In genomic region chr17:34855825-34856224, GRCm38 (mm10) we compare ENCODE assay signal across 8 mouse cellular contexts. TPM values are rescaled to one million over a fixed set of nuclear protein-coding genes. Genes with fewer than 3 reads are reported as not detected.
A peak's percentile ranks its signal among the peaks of the same experiment; 100 is the strongest.
DNase-seq lines count a peak whose midpoint lies in the region; ATAC-seq and TF ChIP-seq lines count a peak whose summit lies in the region.

No protein-coding gene starts in this region.

- no peaks in the 10 kb centered on the region for H3K27me3 ChIP-seq in heart, embryonic 10.5 days (ENCODE audit: insufficient read depth, poor library complexity, severe bottlenecking)
- H3K27me3 ChIP-seq in embryonic facial prominence, embryonic 14.5 days (replicated peaks; ENCODE audit: control insufficient read depth, insufficient read depth, low read length), result no peaks in the 10 kb centered on the region
- H3K27me3 ChIP-seq in midbrain, postnatal 0 days (ENCODE audit: insufficient read depth, low read length), result no peaks in the 10 kb centered on the region

- peaks cover 64% of the 10 kb centered on the region for H3K36me3 ChIP-seq in heart, embryonic 10.5 days
- peaks cover 48% of the 10 kb centered on the region for H3K36me3 ChIP-seq in embryonic facial prominence, embryonic 14.5 days (ENCODE audit: control insufficient read depth, insufficient read depth, low read length)
- H3K36me3 ChIP-seq in midbrain, postnatal 0 days (ENCODE audit: insufficient read depth, low read length), result peaks cover 35% of the 10 kb centered on the region

- TF ChIP-seq CTCF in midbrain, postnatal 0 days (IDR thresholded peaks at IDR 0.05), result peak; percentile 81

- H3K4me2 ChIP-seq in embryonic facial prominence, embryonic 14.5 days (ENCODE audit: low read depth, low read length), result no peak overlapping the region
- no peak overlapping the region for H3K4me2 ChIP-seq in midbrain, postnatal 0 days (ENCODE audit: low read depth, low read length, poor library complexity, severe bottlenecking)

- H3K4me1 ChIP-seq in heart, embryonic 10.5 days, result peaks cover 8% of the 10 kb centered on the region
- peaks cover 7% of the 10 kb centered on the region for H3K4me1 ChIP-seq in embryonic facial prominence, embryonic 14.5 days (ENCODE audit: control insufficient read depth, insufficient read depth, low read length)
- H3K4me1 ChIP-seq in midbrain, postnatal 0 days (ENCODE audit: insufficient read depth, low read length), result peaks cover 4% of the 10 kb centered on the region; the same call in 1 of the 2 replicates

- H3K9me3 ChIP-seq in heart, embryonic 10.5 days, result no peaks in the 10 kb centered on the region
- no peaks in the 10 kb centered on the region for H3K9me3 ChIP-seq in embryonic facial prominence, embryonic 14.5 days (ENCODE audit: control insufficient read depth, low read length)
- no peaks in the 10 kb centered on the region for H3K9me3 ChIP-seq in midbrain, postnatal 0 days (ENCODE audit: low read length)

- DNase-seq in heart, adult 8-10 months (ENCODE audit: low spot score), result peak; percentile 26
- DNase-seq in heart, embryonic 10.5 days (ENCODE audit: low spot score), result no peak
- DNase-seq in 416B (ENCODE audit: low read depth), result peak; percentile 56
- DNase-seq in NIH3T3 (ENCODE audit: low read depth), result peak; percentile 88
- peak; percentile 30 for DNase-seq in embryonic facial prominence, embryonic 14.5 days (ENCODE audit: low spot score)
- peak; percentile 77 for DNase-seq in kidney, postnatal 10 days
- DNase-seq in midbrain, postnatal 0 days (ENCODE audit: low spot score), result peak; percentile 45
- no peak for DNase-seq in frontal cortex, postnatal 14 days (ENCODE audit: low spot score in 2 of 2)

- ATAC-seq in embryonic facial prominence, embryonic 14.5 days (ENCODE audit: low read depth), result no peak
- ATAC-seq in midbrain, postnatal 0 days (ENCODE audit: low FRiP score), result no peak

- H3K4me3 ChIP-seq in heart, embryonic 10.5 days, result no peak overlapping the region
- no peak overlapping the region for H3K4me3 ChIP-seq in embryonic facial prominence, embryonic 14.5 days (ENCODE audit: low read depth, low read length)
- no peak overlapping the region for H3K4me3 ChIP-seq in midbrain, postnatal 0 days (ENCODE audit: low read depth, low read length)

- 0 out of 2 replicates have a peak overlapping the region, but pooled peaks have one; percentile 2 for H3K9ac ChIP-seq in embryonic facial prominence, embryonic 14.5 days (ENCODE audit: low read depth, low read length)
- no peak overlapping the region for H3K9ac ChIP-seq in midbrain, postnatal 0 days (replicated peaks; ENCODE audit: low read length, poor library complexity, severe bottlenecking)

- H3K27ac ChIP-seq in heart, embryonic 10.5 days, result no peak overlapping the region
- no peak overlapping the region for H3K27ac ChIP-seq in embryonic facial prominence, embryonic 14.5 days (replicated peaks; ENCODE audit: low read depth, low read length)
- no peak overlapping the region for H3K27ac ChIP-seq in midbrain, postnatal 0 days (ENCODE audit: low read depth, low read length)

- 42% methylated on average over 3 of the region's 3 CpGs for WGBS in heart, embryonic 10.5 days
- WGBS in embryonic facial prominence, embryonic 14.5 days, result 39% methylated on average over 3 of the region's 3 CpGs
- 33% methylated on average over 3 of the region's 3 CpGs for WGBS in midbrain, postnatal 0 days

RNA-seq across cellular contexts. Expression of gene Nelfe, which starts 5.6 kb away (rescaled TPM):
- total RNA-seq in heart, adult 8-10 months (2022), result 10 to 100 TPM; 16.6 to 17.9 (median 16.7) TPM
- 89.6 and 104 TPM in 2 replicates for polyA plus RNA-seq in heart, embryonic 10.5 days (2016; fragmentation: Nextera tagmentation; extraction: Ambion mirVana)
- polyA plus RNA-seq in embryonic facial prominence, embryonic 14.5 days (2014; fragmentation: Nextera tagmentation; extraction: Ambion mirVana), result 85.8 and 99.8 TPM in 2 replicates
- 33.1 and 35.1 TPM in 2 replicates for total RNA-seq in midbrain, postnatal 0 days (2014; rRNA removed)
- polyA plus RNA-seq in midbrain, postnatal 0 days (2015; fragmentation: Nextera tagmentation; extraction: Ambion mirVana), result 57.7 and 60.2 TPM in 2 replicates

RNA-seq across cellular contexts. Expression of gene Skiv2l, which starts 5.8 kb away (rescaled TPM):
- 10 to 100 TPM; 21.8 to 29.1 (median 25.8) TPM for total RNA-seq in heart, adult 8-10 months (2022)
- polyA plus RNA-seq in heart, embryonic 10.5 days (2016; fragmentation: Nextera tagmentation; extraction: Ambion mirVana), result 39.9 and 43.6 TPM in 2 replicates
- polyA plus RNA-seq in embryonic facial prominence, embryonic 14.5 days (2014; fragmentation: Nextera tagmentation; extraction: Ambion mirVana), result 38.9 and 46.6 TPM in 2 replicates
- 81.5 and 98.8 TPM in 2 replicates for total RNA-seq in midbrain, postnatal 0 days (2014; rRNA removed)
- 45.1 and 50.2 TPM in 2 replicates for polyA plus RNA-seq in midbrain, postnatal 0 days (2015; fragmentation: Nextera tagmentation; extraction: Ambion mirVana)

RNA-seq across cellular contexts. Expression of gene Cfb, which starts 6.5 kb away (rescaled TPM):
- total RNA-seq in heart, adult 8-10 months (2022), result 1 to 10 TPM; 2.2 to 8.5 (median 4.5) TPM
- 1.3 and 11.4 TPM in 2 replicates for polyA plus RNA-seq in heart, embryonic 10.5 days (2016; fragmentation: Nextera tagmentation; extraction: Ambion mirVana)
- polyA plus RNA-seq in embryonic facial prominence, embryonic 14.5 days (2014; fragmentation: Nextera tagmentation; extraction: Ambion mirVana), result 1.8 and 2.2 TPM in 2 replicates
- total RNA-seq in midbrain, postnatal 0 days (2014; rRNA removed), result 0.09 TPM in 1 of 2 replicates, not detected in the other
- 1.0 and 1.9 TPM in 2 replicates for polyA plus RNA-seq in midbrain, postnatal 0 days (2015; fragmentation: Nextera tagmentation; extraction: Ambion mirVana)

RNA-seq across cellular contexts. Expression of gene Dxo, which starts 19.0 kb away (rescaled TPM):
- total RNA-seq in heart, adult 8-10 months (2022), result 10 to 100 TPM; 10.6 to 15.9 (median 11.5) TPM
- 48.1 and 62.2 TPM in 2 replicates for polyA plus RNA-seq in heart, embryonic 10.5 days (2016; fragmentation: Nextera tagmentation; extraction: Ambion mirVana)
- polyA plus RNA-seq in embryonic facial prominence, embryonic 14.5 days (2014; fragmentation: Nextera tagmentation; extraction: Ambion mirVana), result 53.0 and 54.2 TPM in 2 replicates
- total RNA-seq in midbrain, postnatal 0 days (2014; rRNA removed), result 34.5 and 40.7 TPM in 2 replicates
- polyA plus RNA-seq in midbrain, postnatal 0 days (2015; fragmentation: Nextera tagmentation; extraction: Ambion mirVana), result 56.4 and 59.1 TPM in 2 replicates

RNA-seq across cellular contexts. Expression of gene Stk19, which starts 19.1 kb away (rescaled TPM):
- 10 to 100 TPM in 2 of 4 experiments, 1 to 10 TPM in 2; 8.2 to 14.6 (median 9.5) TPM for total RNA-seq in heart, adult 8-10 months (2022)
- polyA plus RNA-seq in heart, embryonic 10.5 days (2016; fragmentation: Nextera tagmentation; extraction: Ambion mirVana), result 22.3 and 22.8 TPM in 2 replicates
- polyA plus RNA-seq in embryonic facial prominence, embryonic 14.5 days (2014; fragmentation: Nextera tagmentation; extraction: Ambion mirVana), result 21.1 and 21.7 TPM in 2 replicates
- total RNA-seq in midbrain, postnatal 0 days (2014; rRNA removed), result 25.8 and 30.4 TPM in 2 replicates
- polyA plus RNA-seq in midbrain, postnatal 0 days (2015; fragmentation: Nextera tagmentation; extraction: Ambion mirVana), result 48.6 and 50.3 TPM in 2 replicates

Comparison
In these comparisons a context has a peak if more than half of its experiments do, and no peak if none do; other contexts are left out.
1. DNase-seq: peak in heart, adult 8-10 months (single experiment), 416B (single experiment), NIH3T3 (single experiment), embryonic facial prominence, embryonic 14.5 days (single experiment), kidney, postnatal 10 days (single experiment) and midbrain, postnatal 0 days (single experiment); none in heart, embryonic 10.5 days (single experiment) and frontal cortex, postnatal 14 days (0 of 2).